Mouse (Mus musculus): ENCODE data around the gene Gm20604.

The Gm20604 gene

DNA sequence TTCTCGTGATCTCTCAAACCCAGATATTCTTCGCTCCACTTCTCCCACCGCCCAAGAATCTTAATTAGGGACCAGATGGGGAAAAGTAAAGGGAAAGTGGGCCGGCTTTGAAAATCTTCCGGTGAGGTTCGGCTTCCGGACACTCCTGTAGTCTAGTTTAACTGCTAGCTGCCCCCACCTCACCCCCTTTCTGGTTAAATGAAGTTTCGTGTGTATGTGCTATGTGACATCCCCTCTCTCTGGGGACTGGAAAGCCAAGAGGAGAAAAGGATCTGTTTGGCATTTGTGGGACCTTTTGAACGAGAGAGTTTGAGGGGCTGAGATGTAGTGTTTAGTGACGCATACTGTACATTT, at the start of gene Gm20604:
Gene Gm20604 (minus strand): TSS at position 270 of the 354 bp plus-strand sequence.
- ATAC-seq (ENCODE audit: low TSS enrichment) = no peak

DNA sequence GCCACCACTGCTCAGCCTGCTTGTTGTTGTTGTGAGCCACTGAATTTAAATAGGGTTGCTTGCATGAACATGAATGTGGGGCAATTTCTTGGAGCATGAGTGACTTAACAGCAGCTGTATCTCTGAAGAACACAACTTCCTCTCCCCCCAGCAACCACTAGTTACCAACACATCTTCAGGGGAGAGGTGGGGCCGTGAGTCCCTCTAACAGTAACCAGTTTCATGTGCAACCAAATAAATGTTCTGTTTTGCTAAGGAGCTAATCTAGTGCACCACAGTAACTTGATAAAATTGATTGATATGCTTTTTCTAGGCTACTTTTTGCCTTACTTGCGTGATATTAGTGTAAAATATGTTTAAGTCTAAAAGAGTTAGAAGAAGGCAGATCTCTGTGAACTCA, 41.1 kb upstream of the Gm20604 start:
- ATAC-seq (ENCODE audit: low TSS enrichment) = no peak

DNA sequence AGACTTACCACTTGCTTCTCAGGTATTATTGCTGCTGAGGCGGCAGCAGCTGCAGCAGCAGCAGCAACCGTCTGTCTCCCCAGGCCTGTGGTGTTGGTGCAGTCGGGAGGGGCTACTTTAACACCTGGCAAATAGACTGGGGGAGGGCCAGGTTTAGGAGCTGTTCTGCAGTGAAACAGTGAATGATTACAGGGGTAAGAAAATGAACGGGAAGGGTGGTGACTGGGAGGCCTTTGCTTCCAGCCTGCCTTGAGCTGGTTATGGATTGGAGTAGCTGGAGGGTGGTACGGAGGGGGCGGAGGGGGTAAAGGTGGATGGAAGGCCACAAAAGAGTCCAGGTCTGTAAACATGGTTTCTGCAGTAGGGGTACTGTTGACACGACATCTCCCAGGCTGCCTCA, 29.5 kb upstream of the Gm20604 start:
- ATAC-seq (ENCODE audit: low TSS enrichment) = no peak

DNA sequence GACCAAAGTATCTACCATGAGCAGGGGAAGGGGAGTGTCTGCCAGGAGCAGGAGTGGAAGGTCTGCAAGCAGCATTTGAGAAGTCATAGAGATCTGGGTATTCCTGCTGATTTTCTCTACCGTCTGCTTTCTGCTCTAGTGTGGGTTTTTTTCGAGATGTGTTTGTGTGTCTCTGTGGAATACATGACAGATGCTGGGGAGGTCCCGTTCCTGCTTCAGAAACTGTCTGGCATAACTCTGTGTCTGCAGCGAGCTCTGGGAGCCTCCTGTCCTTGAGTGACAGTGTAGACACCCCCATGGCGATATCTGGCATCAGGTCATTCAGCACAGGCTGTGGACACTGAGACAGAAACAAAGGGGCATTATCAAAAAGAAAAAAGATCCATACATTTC, 27.1 kb upstream of the Gm20604 start:
- ATAC-seq (ENCODE audit: low TSS enrichment) = no peak

DNA sequence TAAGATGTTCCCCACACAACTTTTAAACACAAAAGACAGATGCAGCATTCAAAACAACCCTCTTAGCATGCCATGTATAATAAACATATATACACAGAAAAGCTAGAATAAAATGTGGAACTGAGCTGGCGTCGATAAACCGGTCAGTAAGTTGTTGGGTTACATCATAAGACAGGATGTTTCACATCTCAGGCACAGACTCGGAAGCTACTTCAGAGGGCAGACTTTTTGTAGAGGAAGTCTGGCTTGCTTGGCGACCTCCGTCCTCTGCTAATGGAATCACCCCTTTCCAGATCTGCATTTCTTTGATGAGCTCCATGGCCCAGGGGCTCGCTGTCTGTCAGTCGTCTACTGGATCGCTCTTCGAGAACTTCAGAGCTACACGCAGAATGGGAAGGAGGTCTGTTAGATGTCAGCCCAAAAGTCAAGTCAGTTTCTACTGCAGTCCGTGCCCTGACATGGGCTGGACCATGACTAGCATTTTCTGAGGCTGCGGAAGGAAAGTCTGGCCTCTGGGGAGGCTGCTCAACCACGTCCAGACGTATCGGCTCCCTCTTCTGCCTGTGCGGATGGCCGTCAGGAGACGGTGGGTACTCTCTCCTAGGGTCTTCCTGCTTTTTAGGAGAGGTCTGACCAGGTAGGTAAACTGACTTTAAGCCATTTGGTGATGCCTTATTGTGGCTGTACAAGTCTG, 26.6 kb upstream of the Gm20604 start:
- no peak for ATAC-seq (ENCODE audit: low TSS enrichment)

DNA sequence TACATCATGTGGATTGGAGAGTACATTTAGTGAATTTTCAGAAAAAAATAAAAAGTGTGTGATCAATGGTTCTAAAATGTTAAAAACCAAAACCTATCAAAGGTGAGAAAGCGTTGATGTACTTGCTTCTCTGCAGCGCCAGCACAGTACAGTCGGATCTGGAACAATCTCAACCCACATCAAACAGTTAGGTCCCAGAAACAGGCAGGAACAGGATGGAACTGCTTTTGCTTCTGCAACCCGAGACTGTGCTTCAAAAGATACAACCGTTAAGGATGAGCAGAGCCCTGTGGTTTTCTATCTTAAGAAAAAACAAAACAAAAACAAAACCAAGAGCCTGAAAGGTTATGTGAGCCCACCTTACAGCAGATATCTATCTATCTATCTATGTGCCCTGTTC, 24.4 kb upstream of the Gm20604 start:
- no peak for ATAC-seq (ENCODE audit: low TSS enrichment)

DNA sequence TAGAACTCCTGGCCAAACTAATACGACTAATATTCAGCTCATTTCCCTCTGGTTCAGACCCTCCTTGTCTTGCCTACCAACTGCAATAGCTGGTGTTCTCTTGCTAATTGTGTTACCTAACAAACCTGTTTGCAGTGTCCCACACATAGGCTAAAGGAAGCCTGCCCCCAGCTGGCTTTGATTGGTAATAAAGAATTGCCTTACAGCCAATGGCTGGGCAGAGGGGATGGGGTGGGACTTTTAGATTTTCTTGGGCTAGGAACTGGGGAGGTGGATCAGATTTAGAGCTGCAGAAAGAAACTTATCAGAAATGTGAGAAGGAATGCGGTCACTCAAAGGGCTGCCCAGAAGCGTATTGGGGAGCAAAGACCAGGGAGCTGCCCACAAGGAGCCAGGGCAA, 21.0 kb upstream of the Gm20604 start:
- ATAC-seq (ENCODE audit: low TSS enrichment) = no peak

DNA sequence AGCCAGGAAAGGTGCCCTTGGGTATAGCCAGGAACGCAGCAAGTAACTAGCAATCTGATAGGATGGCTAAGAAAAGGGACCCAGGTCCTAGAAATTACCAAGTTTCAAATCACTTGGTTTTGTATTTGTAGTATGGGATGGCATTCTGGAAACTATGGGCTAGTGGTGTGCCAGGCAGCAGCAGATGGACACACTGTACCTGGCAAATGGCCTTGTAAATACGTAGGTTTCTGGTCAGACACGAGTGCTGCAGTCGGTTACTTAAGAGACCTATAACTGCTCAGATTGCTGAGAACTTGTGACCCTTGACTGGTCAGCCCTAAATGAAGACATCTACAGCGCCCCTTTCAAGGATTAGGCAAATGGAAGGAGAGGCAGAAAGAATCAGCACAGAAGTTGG, 19.7 kb upstream of the Gm20604 start:
- no peak for ATAC-seq (ENCODE audit: low TSS enrichment)

DNA sequence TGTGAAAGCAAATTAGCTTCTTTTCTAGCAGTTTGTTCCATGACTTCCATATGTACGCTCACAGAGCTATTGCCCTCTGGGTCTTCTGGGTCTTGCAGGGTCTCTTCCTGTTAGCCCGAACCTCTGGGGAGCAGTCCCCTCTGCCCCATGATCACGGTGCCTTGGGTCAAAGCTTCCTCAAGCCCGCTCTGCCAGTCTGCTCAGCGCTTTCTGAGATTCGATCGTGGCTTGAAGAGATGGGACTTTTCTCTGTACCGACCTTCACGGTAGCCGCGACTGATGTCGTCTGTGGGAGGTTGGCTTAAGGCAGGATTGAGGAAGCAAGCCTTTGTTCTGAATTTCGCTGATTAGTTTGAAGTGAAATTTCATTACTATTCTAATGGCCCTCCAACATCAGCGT, 17.6 kb upstream of the Gm20604 start:
- ATAC-seq (ENCODE audit: low TSS enrichment) = no peak

DNA sequence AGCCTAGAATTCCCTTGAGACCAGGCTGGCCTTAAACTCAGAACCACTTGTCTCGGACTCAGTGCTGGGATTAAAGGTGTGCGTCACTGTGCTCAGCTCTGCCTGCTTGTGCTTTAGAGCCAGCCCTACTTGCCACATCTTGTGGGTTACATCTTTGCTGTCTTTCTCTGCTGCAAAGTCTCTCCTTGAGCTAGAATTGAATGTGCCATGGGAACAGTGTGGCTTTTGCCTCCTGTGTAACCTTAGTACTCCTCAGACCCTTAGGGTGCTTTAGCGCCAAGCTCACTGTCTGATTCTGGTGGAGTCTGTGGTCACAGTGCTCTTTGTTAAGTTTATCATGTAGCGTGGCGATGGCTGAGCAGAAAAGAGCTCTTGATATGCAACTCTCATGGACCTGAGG, 14.2 kb upstream of the Gm20604 start:
- ATAC-seq (ENCODE audit: low TSS enrichment) = no peak

DNA sequence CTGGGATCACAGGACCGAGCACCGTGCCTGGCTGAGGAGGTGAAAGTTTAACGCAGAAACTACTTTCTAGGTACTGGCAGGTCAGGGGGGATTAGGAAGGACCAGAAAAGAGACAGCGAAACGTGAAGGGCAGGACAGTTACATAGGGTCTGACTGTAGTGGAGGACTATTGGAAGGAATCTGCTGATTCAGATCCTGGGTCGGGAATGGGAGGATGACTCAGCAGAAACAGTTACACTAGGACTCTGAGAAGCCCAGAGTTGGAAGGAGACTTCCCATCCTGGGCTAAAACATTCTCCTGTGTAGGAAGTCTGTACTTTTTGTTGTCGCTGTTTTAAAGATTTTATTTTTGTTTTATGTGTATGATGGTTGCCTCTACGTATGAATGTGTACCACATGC, 13.1 kb upstream of the Gm20604 start:
- ATAC-seq (ENCODE audit: low TSS enrichment) = no peak

DNA sequence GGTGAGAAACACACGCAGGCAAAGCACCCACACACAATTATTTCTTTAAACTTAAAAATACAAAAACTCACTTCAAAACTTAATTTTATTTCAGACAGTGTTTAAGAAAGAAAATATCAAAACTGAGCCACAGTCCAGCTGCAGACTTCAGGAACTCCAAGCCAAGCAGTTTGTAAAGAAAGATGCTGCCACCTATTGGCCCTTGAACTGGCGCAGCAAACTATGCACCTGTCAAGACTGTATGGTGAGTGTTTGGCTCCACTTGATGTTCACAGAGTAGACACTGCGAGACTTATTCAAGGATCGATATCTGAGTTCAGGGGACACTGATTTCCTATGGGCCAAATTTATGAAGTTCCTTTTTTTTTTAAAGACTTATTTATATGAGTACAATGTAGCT, 10.5 kb upstream of the Gm20604 start:
- ATAC-seq (ENCODE audit: low TSS enrichment) = no peak

DNA sequence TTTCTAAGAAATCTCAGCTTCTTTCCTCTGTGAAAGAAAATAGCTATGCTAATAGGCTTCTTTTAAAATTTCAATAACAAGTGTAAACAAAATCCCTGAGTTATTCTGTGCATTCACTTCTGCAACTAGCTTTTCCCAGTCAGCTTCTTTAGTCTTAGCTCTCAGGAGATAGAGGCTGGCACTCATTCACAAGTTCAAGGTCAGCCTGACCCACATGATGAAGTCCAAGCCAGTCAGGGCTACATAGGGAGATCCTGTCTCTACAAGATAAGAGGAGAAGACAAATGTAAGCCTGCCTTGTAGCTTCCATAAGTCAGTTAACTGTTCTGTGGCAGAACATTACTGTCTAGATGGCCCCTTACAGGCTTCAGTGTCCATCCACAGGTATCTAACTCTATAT, 5.2 kb upstream of the Gm20604 start:
- no peak for ATAC-seq (ENCODE audit: low TSS enrichment)

DNA sequence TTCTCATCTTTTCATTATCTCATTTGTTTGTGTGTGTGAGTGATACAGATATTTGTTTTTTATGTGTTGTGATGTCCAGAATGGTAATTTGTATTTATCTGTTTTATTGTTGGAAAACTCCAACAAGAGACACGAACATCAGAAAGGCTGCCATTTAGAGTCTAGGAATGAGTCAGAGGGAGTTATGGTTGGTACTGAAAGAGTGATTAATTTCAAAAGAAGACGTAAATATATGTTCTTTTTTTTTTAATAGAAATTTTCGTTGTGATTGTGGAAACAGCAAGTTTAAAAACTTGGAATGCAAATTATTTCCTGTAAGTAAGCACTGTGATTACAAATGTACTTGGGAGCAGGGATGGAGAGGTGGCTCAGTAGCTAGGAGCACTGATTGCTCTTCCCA, 3.2 kb upstream of the Gm20604 start:
- no peak for ATAC-seq (ENCODE audit: low TSS enrichment)

DNA sequence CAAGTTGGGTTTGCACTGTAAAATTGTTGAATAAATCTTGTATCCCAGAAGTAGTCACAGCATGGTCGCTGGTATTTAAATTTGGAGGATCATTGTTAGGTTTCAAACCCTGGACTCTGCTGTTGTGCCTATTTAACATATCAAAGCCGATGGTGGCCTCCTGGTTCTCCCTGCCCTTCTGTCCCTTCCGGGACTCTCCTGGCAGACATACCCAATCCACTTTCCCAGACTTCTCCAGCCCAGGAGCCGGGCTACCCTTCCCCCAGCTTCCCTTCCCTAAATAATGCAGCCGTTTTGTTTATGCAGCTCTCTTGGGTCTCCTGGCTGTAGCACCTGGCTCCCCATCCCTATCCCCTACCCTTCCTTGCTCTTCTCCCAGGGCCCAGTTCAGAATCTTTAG, 464 bp upstream of the Gm20604 start:
- ATAC-seq (ENCODE audit: low TSS enrichment) = no peak

DNA sequence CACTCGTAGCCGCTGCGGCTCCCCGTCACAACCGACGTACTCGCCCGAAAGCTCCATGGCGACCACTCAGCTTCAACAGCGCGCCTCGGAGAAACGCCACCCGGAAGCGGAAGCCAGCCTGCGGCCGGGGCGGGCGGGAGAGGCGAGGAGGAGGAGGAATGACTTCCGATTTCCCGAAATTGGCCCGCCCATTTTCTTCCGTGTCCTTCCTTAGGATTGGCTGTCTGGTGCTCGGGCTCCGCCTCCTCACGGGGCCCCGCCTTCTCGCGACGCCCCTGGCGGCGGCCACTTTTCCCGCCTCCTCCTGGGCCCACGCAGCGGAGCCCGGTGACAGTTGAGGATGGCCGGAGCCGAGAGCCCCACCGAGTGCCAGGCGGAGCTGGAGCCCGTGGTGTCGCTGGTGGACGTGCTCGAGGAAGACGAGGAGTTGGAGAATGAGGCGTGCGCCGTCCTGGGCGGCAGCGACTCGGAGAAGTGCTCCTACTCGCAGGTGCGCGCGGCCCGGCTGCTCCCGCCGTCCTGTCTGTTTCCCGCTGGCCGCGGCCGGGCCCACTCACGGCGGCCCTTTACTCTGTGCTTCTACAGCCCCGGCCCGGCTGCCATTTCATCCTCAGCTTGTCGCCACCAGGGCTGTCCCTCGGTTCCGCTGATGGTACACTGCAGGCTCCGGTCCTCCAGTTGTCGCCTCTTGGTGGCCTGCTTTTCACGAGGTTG, 626 bp downstream of the Gm20604 start, which contains the start of the genes Gm28051, Gon7 and Ubr7:
Gene Gm28051 (minus strand): TSS at position 77 of the 714 bp plus-strand sequence.
Gene Gon7 (minus strand): TSS at position 115 of the 714 bp plus-strand sequence.
Gene Ubr7 (plus strand): TSS at position 279 of the 714 bp plus-strand sequence.
- peak; percentile 97 for ATAC-seq (ENCODE audit: low TSS enrichment)

DNA sequence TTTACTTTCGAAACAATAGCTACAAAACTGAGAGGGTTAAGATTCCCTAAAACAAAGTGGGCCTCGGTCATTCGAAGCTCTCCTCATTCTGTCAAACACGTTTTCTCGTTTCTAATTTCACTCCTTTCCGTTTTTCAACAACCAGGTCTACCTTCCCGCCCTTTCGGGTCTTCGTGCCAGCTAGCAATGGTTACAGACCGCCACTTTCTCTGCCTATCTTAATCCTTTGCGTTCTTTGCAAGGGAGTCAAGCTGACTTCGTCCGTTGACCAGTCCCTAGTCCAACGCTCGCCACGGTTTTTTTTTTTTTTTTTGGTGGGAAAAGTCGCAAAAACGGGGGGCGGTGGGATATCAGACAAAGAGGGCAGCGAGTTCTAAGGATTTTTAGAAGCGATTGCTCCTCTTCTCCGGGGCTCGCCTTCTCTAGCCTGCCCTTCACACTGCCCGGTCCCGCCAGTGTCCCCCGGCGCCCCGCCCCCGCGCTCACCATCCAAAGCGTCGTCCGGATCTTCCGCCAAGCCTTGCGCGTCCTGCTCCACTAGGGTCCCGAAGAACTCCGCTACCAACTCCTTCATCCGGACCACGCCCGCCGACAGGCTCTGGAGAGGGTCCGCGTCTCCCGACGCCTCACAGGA, 1.3 kb downstream of the Gm20604 start:
- ATAC-seq (ENCODE audit: low TSS enrichment) = no peak

DNA sequence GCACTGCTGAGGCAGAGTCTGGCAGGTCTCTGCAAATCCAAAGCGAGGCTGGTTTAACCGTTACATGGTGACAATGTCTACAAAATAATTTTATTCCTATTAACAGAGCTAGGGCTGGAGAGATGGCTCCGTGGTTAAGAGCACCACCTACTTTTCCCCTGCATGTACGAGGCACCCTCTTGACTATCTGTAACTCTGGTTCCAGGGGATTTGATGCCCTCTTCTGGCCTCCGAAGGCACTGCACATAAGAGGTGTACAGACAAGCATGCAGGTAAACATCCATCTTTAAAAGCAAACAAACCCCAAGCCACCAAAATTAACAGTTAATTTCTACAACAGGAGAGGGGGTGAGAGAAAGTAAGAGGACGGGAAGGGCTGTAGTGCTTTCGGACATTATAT, 2.2 kb downstream of the Gm20604 start:
- ATAC-seq (ENCODE audit: low TSS enrichment) = no peak

DNA sequence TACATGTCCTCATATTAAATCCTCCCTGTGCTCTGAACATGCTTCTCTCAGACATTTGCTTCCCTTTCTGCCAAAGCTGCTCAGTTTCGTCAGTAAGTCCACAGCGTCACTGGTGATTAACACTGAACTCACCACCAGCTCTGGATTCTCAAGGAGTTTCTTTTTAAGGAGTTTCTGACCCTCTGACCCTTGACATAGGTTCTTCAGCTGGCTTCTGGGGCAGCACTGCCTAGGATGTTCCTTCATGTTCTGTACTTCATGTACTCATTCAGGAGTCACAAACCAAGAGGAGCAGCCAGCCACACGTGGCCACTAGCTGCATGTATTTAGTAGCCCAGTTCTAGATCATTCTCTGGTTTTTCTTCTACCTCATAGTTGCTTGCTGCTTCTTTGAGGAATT, 10.2 kb downstream of the Gm20604 start:
- no peak for ATAC-seq (ENCODE audit: low TSS enrichment)

DNA sequence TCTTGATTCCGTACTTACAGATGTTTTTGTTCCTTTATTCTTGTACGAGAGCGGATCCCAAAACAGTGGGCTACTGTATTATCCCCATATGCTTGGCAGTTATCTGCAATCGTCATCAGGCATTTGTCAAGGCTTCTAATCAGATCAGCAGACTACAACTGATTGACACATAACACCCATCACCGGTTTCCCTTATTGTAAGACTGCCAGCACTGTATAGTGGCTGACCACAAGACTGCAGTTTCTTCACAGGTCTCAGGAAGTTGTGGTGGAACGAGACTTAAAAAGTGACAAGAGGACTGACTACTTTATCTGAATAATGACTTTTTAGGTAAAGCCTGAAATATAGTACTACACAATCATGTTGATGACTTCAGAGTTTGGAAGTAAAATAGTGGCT, 13.6 kb downstream of the Gm20604 start:
- ATAC-seq (ENCODE audit: low TSS enrichment) = no peak

DNA sequence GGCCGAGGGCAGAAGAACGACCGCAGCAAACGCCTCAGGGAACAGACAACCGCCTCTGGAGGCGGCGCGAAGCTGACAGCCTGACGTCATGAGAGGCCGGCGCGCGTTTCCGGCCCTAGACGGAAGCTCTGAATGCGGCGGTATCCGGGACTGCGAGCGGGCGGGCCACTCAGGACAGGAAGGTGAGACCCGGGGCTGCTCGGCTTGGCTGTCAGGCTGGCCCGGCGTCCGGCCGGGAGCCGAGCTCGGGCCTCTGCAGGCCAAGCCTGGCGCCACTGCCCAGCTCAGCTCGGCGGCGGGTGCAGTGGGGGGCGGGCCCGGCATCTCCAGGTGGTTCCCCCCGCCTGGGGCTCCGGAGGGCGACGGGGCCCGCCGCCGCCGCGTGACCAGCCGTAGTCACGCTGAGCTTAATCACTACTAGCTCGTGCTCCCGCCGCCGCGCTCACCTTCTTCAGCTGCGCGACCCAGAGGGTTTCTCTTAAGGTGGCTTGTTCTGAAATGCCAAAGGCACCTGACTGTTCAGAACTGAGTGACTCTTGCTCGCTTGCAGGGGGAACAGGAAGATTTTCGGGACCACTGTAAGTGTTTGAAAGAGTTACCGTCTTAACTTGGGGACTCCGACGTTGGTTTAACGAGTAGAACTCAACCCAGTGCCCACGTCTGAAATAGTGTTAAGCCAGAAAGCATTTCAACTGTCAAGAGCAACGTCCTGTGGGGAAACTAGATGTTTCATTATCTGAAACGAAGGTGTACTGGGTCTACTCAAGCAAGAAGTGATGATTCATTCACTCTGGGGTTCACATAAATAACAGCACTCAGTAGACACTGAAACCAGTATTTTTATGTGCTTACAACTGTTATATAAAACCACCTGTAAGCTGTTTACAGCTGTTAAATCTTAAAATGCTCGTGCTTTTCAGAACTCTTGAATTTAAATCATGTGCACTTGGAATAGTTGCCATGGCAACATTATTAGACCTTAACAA, 14.6 kb downstream of the Gm20604 start, which contains the start of the genes Moap1 and Tmem251:
Gene Moap1 (minus strand): TSS at position 73 of the 986 bp plus-strand sequence.
Gene Tmem251 (plus strand): TSS at position 174 of the 986 bp plus-strand sequence.
- peak; percentile 92 for ATAC-seq (ENCODE audit: low TSS enrichment)

Measured in frontal cortex, adult (tissue).